Mouse (Mus musculus) kidney, postnatal 0 days (tissue): Measurements from ENCODE around the gene Akap8. TPM values are rescaled to one million over a fixed set of nuclear protein-coding genes. Genes with fewer than 3 reads are reported as not detected.
A peak's percentile ranks its signal among the peaks of the same experiment; 100 is the strongest.

Experiments
- ATAC-seq: fragments of 200-750 bp; cut with Nextera tagmentation; replicated peaks from 2 replicates; pipeline ENCODE4 v1.8.0; 2017; ENCODE audit warnings: low read depth, moderate number of reproducible peaks, moderate TSS enrichment, moderate library complexity; ENCODE audit not compliant: low FRiP score
- DNase-seq: peaks from one replicate; pipeline ENCODE4 v3.0.0-alpha.2; 2016; ENCODE audit warnings: low spot score
- H3K27ac ChIP-seq: fragments of 300-500 bp; sonication (generic); 2 replicates; pipeline ENCODE4 v1.5.1; 2014; ENCODE audit warnings: mild to moderate bottlenecking
- H3K27me3 ChIP-seq: fragments of 300-500 bp; sonication (generic); 2 replicates; pipeline ENCODE4 v1.6.1; 2014; ENCODE audit warnings: low read length, mixed read lengths; ENCODE audit not compliant: insufficient read depth
- H3K36me3 ChIP-seq: fragments of 300-500 bp; sonication (generic); 2 replicates; pipeline ENCODE4 v1.6.1; 2014; ENCODE audit warnings: low read length, mixed read lengths; ENCODE audit not compliant: insufficient read depth
- H3K4me1 ChIP-seq: fragments of 300-500 bp; sonication (generic); replicated peaks from 2 replicates; pipeline ENCODE4 v1.6.1; 2014; ENCODE audit warnings: antibody characterized with exemption, low read length, mixed read lengths; ENCODE audit not compliant: insufficient read depth
- H3K4me2 ChIP-seq: fragments of 300-500 bp; sonication (generic); 2 replicates; pipeline ENCODE4 v1.6.1; 2014; ENCODE audit warnings: mild to moderate bottlenecking, low read length, moderate library complexity, mixed read lengths
- H3K4me3 ChIP-seq: fragments of 300-500 bp; sonication (generic); replicated peaks from 2 replicates; pipeline ENCODE4 v1.5.1; 2014; ENCODE audit warnings: low read depth, low read length
- H3K9ac ChIP-seq: fragments of 300-500 bp; sonication (generic); 2 replicates; pipeline ENCODE4 v1.6.1; 2014; ENCODE audit warnings: low read depth, low read length
- H3K9me3 ChIP-seq: fragments of 300-500 bp; sonication (generic); replicated peaks from 2 replicates; pipeline ENCODE4 v1.6.1; 2016; ENCODE audit warnings: low read length, inconsistent platforms, mixed read lengths
- CTCF ChIP-seq: IDR thresholded peaks from 2 replicates; pipeline ENCODE4 v1.5.1; 2016; ENCODE audit warnings: antibody characterized with exemption, low read depth, mild to moderate bottlenecking, moderate library complexity
- WGBS: fragments of 180-500 bp; shearing (Covaris S2); extraction: QIAGEN DNeasy Blood & Tissue Kit; methylation state at CpG from one replicate; pipeline ENCODE4 v1.1.7; 2014; 5-methylcytosine and 5-hydroxymethylcytosine counted together
- polyA plus RNA-seq: library from polyadenylated mRNA; unstranded; fragments of >200 nt; fragmentation: Nextera tagmentation; extraction: Ambion mirVana; gene quantifications from 2 replicates; pipeline ENCODE4 v1.2.1, GENCODE M21; 2015

The Akap8 gene
- polyA plus RNA-seq, 1 experiment from 2014 or later = 51.4 TPM

DNA sequence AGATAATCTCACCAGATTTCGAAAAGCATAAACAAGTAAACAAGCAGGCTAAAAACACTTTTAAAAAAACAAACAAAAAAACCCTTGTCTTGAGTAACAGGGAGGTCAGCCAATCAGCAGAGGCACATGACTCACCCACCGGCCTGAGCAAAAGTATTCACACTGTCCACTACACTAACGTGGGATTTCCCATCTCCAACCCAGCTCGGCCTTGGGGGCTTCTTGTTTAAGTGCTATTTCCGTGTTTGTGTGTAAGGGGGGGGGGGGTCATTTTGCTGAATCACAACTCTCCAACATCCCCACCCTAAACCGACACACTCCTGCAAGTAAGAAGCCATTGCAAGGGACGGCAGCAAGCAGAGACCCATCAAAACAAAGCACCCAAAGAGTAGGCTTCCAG, 37.7 kb downstream of the Akap8 start:
- peak overlapping the region; percentile 100 for H3K27ac ChIP-seq
- H3K27me3 ChIP-seq = no peaks in the 10 kb centered on the region
- H3K4me3 ChIP-seq = peak overlapping the region; percentile 96
- no peaks in the 10 kb centered on the region for H3K9me3 ChIP-seq
- DNase-seq (peak; percentile 65), ATAC-seq (no peak)
- peak overlapping the region; percentile 77 for H3K4me2 ChIP-seq
- peaks cover 6% of the 10 kb centered on the region; the same call in 1 of the 2 replicates for H3K4me1 ChIP-seq
- H3K36me3 ChIP-seq = no peaks in the 10 kb centered on the region
- 12% methylated on average over 7 of the region's 7 CpGs for WGBS
- H3K9ac ChIP-seq = peak overlapping the region; percentile 99
- no peak for TF ChIP-seq CTCF

- Histone ChIP-seq H3K9me3 (no peaks in the 10 kb centered on the region), H3K4me2 (no peak overlapping the region; the same call in 1 of the 2 replicates), H3K27me3 (no peaks in the 10 kb centered on the region), H3K27ac (no peak overlapping the region), H3K9ac (no peak overlapping the region), H3K4me3 (no peak overlapping the region), H3K36me3 (no peaks in the 10 kb centered on the region), H3K4me1 (peaks cover 6% of the 10 kb centered on the region; the same call in 1 of the 2 replicates)
- ATAC-seq = no peak
- no peak for DNase-seq
- no peak for TF ChIP-seq CTCF
- WGBS = 62% methylated on average over 4 of the region's 4 CpGs
Measured at GRCm38 (mm10) chr17:32281611-32282310, 39.3 kb downstream of the Akap8 start.

DNA sequence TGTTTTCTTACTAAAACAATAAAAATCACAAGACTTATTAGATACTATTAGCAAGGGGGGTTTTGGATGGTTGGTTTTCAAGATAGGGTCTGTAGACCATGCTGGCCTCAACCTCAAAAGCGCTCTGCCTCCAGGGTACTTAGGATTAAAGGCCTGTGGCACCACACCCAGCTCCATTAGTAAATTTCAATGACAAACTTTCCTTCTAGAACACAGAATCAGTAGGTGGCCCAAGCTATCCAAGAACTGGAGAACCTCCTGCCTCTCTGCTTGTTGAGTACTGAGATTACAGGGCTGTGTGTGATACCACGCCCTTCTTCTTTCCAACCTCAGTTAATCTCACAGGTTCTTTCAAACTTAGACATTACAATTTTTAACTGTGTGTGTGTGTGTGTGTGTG, 39.9 kb downstream of the Akap8 start:
- Histone ChIP-seq H3K9me3 (no peaks in the 10 kb centered on the region), H3K4me1 (peaks cover 6% of the 10 kb centered on the region; the same call in 1 of the 2 replicates), H3K4me3 (no peak overlapping the region), H3K36me3 (no peaks in the 10 kb centered on the region), H3K27me3 (no peaks in the 10 kb centered on the region), H3K4me2 (no peak overlapping the region), H3K27ac (no peak overlapping the region), H3K9ac (no peak overlapping the region)
- ATAC-seq = no peak
- 74% methylated on average over 2 of the region's 2 CpGs for WGBS
- no peak for TF ChIP-seq CTCF
- no peak for DNase-seq

- WGBS = 80% methylated on average over 3 of the region's 3 CpGs
- no peak for ATAC-seq
Measured at GRCm38 (mm10) chr17:32280575-32280974, 40.5 kb downstream of the Akap8 start.

GRCm38 (mm10) chr17:32277201-32277600, 43.8 kb downstream of the Akap8 start:
- Histone ChIP-seq H3K4me2 (no peak overlapping the region), H3K36me3 (no peaks in the 10 kb centered on the region), H3K9me3 (no peaks in the 10 kb centered on the region), H3K9ac (no peak overlapping the region), H3K4me1 (no peaks in the 10 kb centered on the region), H3K4me3 (no peak overlapping the region), H3K27ac (no peak overlapping the region), H3K27me3 (no peaks in the 10 kb centered on the region)
- WGBS = 91% methylated on average over 1 of the region's 1 CpGs
- ATAC-seq (no peak), DNase-seq (no peak)
- no peak for TF ChIP-seq CTCF

More at GRCm38 (mm10) chr17:32280575-32280974, 40.5 kb downstream of the Akap8 start:
- Histone ChIP-seq H3K27ac (no peak overlapping the region), H3K27me3 (no peaks in the 10 kb centered on the region), H3K36me3 (no peaks in the 10 kb centered on the region), H3K9ac (no peak overlapping the region), H3K4me3 (no peak overlapping the region), H3K4me1 (peaks cover 5% of the 10 kb centered on the region; the same call in 1 of the 2 replicates), H3K4me2 (no peak overlapping the region), H3K9me3 (no peaks in the 10 kb centered on the region)
- no peak for DNase-seq
- TF ChIP-seq CTCF = no peak

DNA sequence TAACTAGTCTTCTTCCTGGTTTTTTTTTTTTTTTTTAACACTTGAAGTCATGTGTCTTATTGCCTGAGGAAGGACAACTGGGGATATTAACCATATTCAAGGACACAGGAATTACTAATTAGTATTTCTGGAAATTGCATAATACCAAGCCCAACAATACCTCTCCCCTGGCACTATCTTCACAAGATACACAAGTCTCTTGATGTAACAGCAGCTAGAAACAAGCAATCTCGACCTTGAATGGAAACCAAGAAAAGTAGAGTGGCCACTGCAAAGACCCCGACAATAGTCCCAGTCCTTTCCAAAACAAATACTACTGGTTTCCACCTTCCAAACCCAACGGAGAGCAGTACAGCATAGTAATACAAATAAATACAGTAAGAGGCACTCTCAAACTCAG, 45.5 kb downstream of the Akap8 start:
- Histone ChIP-seq H3K27me3 (no peaks in the 10 kb centered on the region), H3K4me1 (no peaks in the 10 kb centered on the region), H3K9ac (no peak overlapping the region), H3K4me3 (no peak overlapping the region), H3K4me2 (no peak overlapping the region), H3K36me3 (no peaks in the 10 kb centered on the region), H3K27ac (no peak overlapping the region), H3K9me3 (no peaks in the 10 kb centered on the region)
- WGBS = 83% methylated on average over 3 of the region's 3 CpGs
- ATAC-seq (no peak), DNase-seq (no peak)
- TF ChIP-seq CTCF = no peak
